15 mouse cellular contexts compared by ENCODE assay signal in genomic region chr9:103601878-103602277, GRCm38 (mm10).
"Had no signal": no experiment of that assay in that cellular context is flagged by ENCODE, and none has a peak within 500 bp of the region (broad histone marks: within the 10 kb centered on the region; RNA-seq: fewer than 3 reads in every experiment).

No protein-coding gene starts in this region.

- DNase-seq: kidney, postnatal 10 days; kidney, postnatal 36 days; layer of hippocampus, postnatal 36 days; liver, embryonic 13.5 days; lung, adult 2 months; lung, postnatal 14 days; lung, postnatal 4 days; midbrain, embryonic 14.5 days; right cerebral cortex, postnatal 4 days; thymus, adult 2 months; thymus, postnatal 14 days; thymus, postnatal 4 days had no signal

- H3K36me3 ChIP-seq: liver, embryonic 13.5 days had no signal

- H3K27me3 ChIP-seq: liver, embryonic 13.5 days had no signal

- H3K27ac ChIP-seq: left cerebral cortex, adult 2 months; liver, embryonic 13.5 days; stomach, postnatal 0 days had no signal

- H3K4me2 ChIP-seq: liver, embryonic 13.5 days; midbrain, embryonic 11.5 days had no signal

- H3K4me3 ChIP-seq: left cerebral cortex, adult 2 months; liver, embryonic 13.5 days had no signal

- H3K4me1 ChIP-seq: liver, embryonic 13.5 days had no signal

- H3K9ac ChIP-seq: liver, embryonic 13.5 days had no signal

- H3K9me3 ChIP-seq: liver, embryonic 13.5 days had no signal
